Mouse (Mus musculus) hindbrain, embryonic 12.5 days (tissue): ENCODE data around the gene Ybx1. TPM values are rescaled to one million over a fixed set of nuclear protein-coding genes. Genes with fewer than 3 reads are reported as not detected.

Experiments used
- polyA plus RNA-seq: library from polyadenylated mRNA; unstranded; fragments of >200 nt; fragmentation: Nextera tagmentation; extraction: Ambion mirVana; gene quantifications from 2 replicates; pipeline ENCODE4 v1.2.1, GENCODE M21; 2016

Gene Ybx1
- polyA plus RNA-seq, 1 experiment from 2014 or later, result 1,173 TPM

Other genes with a start within 250 kb of the Ybx1 start
- 103 and 112 TPM in 2 replicates for gene Slc2a1, start 185.9 kb downstream of the Ybx1 start, polyA plus RNA-seq
- gene Zfp691, start 120.4 kb downstream of the Ybx1 start, polyA plus RNA-seq, result 7.3 and 9.7 TPM in 2 replicates
- gene Ermap, start 104.6 kb downstream of the Ybx1 start, polyA plus RNA-seq, result 7.4 and 7.9 TPM in 2 replicates
- 193 and 195 TPM in 2 replicates for gene Svbp, start 99.3 kb downstream of the Ybx1 start, polyA plus RNA-seq
- 0.28 TPM in 1 of 2 replicates, not detected in the other for gene Tmem269, start 76.4 kb downstream of the Ybx1 start, polyA plus RNA-seq
- gene AU022252, start 61.9 kb downstream of the Ybx1 start, polyA plus RNA-seq, result 36.3 and 38.7 TPM in 2 replicates
- 23.0 and 24.5 TPM in 2 replicates for gene P3h1, start 61.7 kb downstream of the Ybx1 start, polyA plus RNA-seq
- 0.43 and 0.63 TPM in 2 replicates for gene Cldn19, start 39.2 kb downstream of the Ybx1 start, polyA plus RNA-seq
- gene Ppih, start 25.9 kb upstream of the Ybx1 start, polyA plus RNA-seq, result 78.4 and 87.1 TPM in 2 replicates
- gene Ccdc30, start 120.9 kb upstream of the Ybx1 start, polyA plus RNA-seq, result 15.7 and 16.2 TPM in 2 replicates
- 24.3 and 24.5 TPM in 2 replicates for gene Ppcs, start 127.8 kb upstream of the Ybx1 start, polyA plus RNA-seq
- gene Zmynd12, start 128.2 kb upstream of the Ybx1 start, polyA plus RNA-seq, result 0.23 and 0.55 TPM in 2 replicates
- 10.6 and 11.1 TPM in 2 replicates for gene Rimkla, start 198.0 kb upstream of the Ybx1 start, polyA plus RNA-seq
- 27.3 and 29.0 TPM in 2 replicates for gene Foxj3, start 242.4 kb upstream of the Ybx1 start, polyA plus RNA-seq
- 4.5 and 4.8 TPM in 2 replicates for gene Frg2f1, start 244.9 kb upstream of the Ybx1 start, polyA plus RNA-seq